Mouse (Mus musculus) lung, adult 2 months (tissue): ENCODE measurements around the gene AC170998.1.

ENCODE experiments used
- CTCF ChIP-seq: fragments of 200-500 bp; IDR thresholded peaks from 2 replicates; pipeline ENCODE4 v1.5.1; 2011; ENCODE audit warnings: mild to moderate bottlenecking, low read length, control low read depth; ENCODE audit not compliant: insufficient read depth
- POLR2A ChIP-seq: fragments of 200-500 bp; IDR thresholded peaks from 2 replicates; pipeline ENCODE4 v1.6.1; 2011; ENCODE audit warnings: low read depth, mild to moderate bottlenecking, control low read depth, low read length, borderline replicate concordance; ENCODE audit errors: extremely low read depth

- no peak for TF ChIP-seq CTCF
- no peak for TF ChIP-seq POLR2A
These were observed 44.1 kb downstream of the AC170998.1 start for GRCm38 (mm10) chr17:28769875-28770421.
